Mouse (Mus musculus) midbrain, embryonic 12.5 days (tissue): Measurements from ENCODE around the gene Sorcs1. TPM values are rescaled to one million over a fixed set of nuclear protein-coding genes. Genes with fewer than 3 reads are reported as not detected.

Source experiments
- ATAC-seq: fragments of 200-750 bp; cut with Nextera tagmentation; 2 replicates; pipeline ENCODE4 v1.8.0; 2017; ENCODE audit warnings: low read depth, moderate TSS enrichment, moderate library complexity; ENCODE audit not compliant: low FRiP score
- H3K27ac ChIP-seq: fragments of 300-500 bp; sonication (generic); replicated peaks from 2 replicates; pipeline ENCODE4 v1.5.1; 2016; ENCODE audit warnings: mild to moderate bottlenecking
- H3K27me3 ChIP-seq: fragments of 300-500 bp; sonication (generic); 2 replicates; pipeline ENCODE4 v1.6.1; 2016; ENCODE audit warnings: mild to moderate bottlenecking
- H3K36me3 ChIP-seq: fragments of 300-500 bp; sonication (generic); 2 replicates; pipeline ENCODE4 v1.6.1; 2016
- H3K4me1 ChIP-seq: fragments of 300-500 bp; sonication (generic); 2 replicates; pipeline ENCODE4 v1.6.1; 2016
- H3K4me2 ChIP-seq: fragments of 300-500 bp; sonication (generic); replicated peaks from 2 replicates; pipeline ENCODE4 v1.6.1; 2016; ENCODE audit warnings: mild to moderate bottlenecking, moderate library complexity
- H3K4me3 ChIP-seq: fragments of 300-500 bp; sonication (generic); 2 replicates; pipeline ENCODE4 v1.5.1; 2016; ENCODE audit warnings: mild to moderate bottlenecking
- H3K9ac ChIP-seq: fragments of 300-500 bp; sonication (generic); replicated peaks from 2 replicates; pipeline ENCODE4 v1.6.1; 2016; ENCODE audit warnings: mild to moderate bottlenecking, moderate library complexity
- H3K9me3 ChIP-seq: fragments of 300-500 bp; sonication (generic); 2 replicates; pipeline ENCODE4 v1.6.1; 2016; ENCODE audit warnings: mild to moderate bottlenecking
- WGBS: fragments of 180-500 bp; shearing (Covaris S2); methylation state at CpG from one replicate; pipeline ENCODE4 v1.1.7; 2016; 5-methylcytosine and 5-hydroxymethylcytosine counted together
- polyA plus RNA-seq: library from polyadenylated mRNA; unstranded; fragments of >200 nt; fragmentation: Nextera tagmentation; extraction: Ambion mirVana; gene quantifications from 2 replicates; pipeline ENCODE4 v1.2.1, GENCODE M21; 2016

Sorcs1 gene
- polyA plus RNA-seq, 1 experiment from 2014 or later = 6.2 TPM

GRCm38 (mm10) chr19:50486345-50486744 lies 192.1 kb downstream of the Sorcs1 start:
- Histone ChIP-seq H3K4me2 (no peak overlapping the region), H3K9ac (no peak overlapping the region), H3K27ac (no peak overlapping the region), H3K4me1 (peaks cover 18% of the 10 kb centered on the region), H3K36me3 (no peaks in the 10 kb centered on the region), H3K4me3 (no peak overlapping the region), H3K9me3 (no peaks in the 10 kb centered on the region), H3K27me3 (peaks cover 11% of the 10 kb centered on the region)
- 85% methylated on average over 5 of the region's 5 CpGs for WGBS
- ATAC-seq = no peak

DNA sequence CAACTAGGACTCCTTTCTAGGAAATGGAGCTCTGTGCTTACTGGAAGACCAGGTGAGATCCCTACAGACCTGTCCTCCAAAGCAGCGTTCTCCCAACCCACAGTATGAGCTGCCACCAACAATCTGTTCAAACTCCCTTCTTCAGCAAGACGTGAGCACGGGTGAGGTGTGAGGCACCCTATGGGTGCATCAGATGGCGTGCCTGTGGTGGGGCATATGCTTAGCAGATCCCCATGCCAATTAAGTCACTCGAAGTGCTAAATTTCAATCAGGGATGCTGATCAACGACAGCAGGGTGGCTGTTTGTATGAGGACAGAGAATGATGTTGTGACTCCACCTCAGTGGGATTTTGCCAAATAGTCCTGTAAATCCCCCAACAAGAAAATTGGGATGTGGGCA lies 201.7 kb downstream of the Sorcs1 start:
- no peak overlapping the region for H3K27ac ChIP-seq
- no peak overlapping the region for H3K4me2 ChIP-seq
- no peaks in the 10 kb centered on the region for H3K36me3 ChIP-seq
- H3K4me3 ChIP-seq = no peak overlapping the region
- H3K4me1 ChIP-seq = no peaks in the 10 kb centered on the region
- no peaks in the 10 kb centered on the region for H3K9me3 ChIP-seq
- ATAC-seq = no peak
- 89% methylated on average over 6 of the region's 6 CpGs for WGBS
- no peak overlapping the region for H3K9ac ChIP-seq
- peaks cover 5% of the 10 kb centered on the region; the same call in 1 of the 2 replicates for H3K27me3 ChIP-seq

DNA sequence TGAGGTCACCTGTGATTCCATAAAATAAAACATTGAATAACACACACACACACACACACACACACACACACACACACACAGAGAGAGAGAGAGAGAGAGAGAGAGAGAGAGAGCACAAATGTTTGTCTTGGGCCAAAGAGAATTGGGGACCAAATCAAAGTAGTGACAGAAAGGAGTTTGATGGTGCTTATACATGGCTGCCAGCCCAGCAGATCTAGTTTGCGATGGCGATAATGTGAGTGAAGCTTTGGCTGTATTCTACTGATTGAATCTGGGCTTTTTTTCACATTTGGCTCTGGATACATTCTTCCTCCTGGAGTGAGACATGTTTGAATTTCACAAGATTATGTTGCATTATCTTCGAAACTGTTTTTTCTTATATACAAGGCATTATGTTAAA lies 209.9 kb downstream of the Sorcs1 start:
- H3K9me3 ChIP-seq = no peaks in the 10 kb centered on the region
- no peaks in the 10 kb centered on the region for H3K36me3 ChIP-seq
- no peaks in the 10 kb centered on the region for H3K4me1 ChIP-seq
- no peak overlapping the region for H3K4me3 ChIP-seq
- WGBS = 91% methylated on average over 3 of the region's 3 CpGs
- H3K4me2 ChIP-seq = no peak overlapping the region
- no peak overlapping the region for H3K27ac ChIP-seq
- no peak overlapping the region for H3K9ac ChIP-seq
- no peak for ATAC-seq
- H3K27me3 ChIP-seq = 0 out of 2 replicates have a peak, but pooled peaks cover 5% of the 10 kb centered on the region

GRCm38 (mm10) chr19:50464811-50465210 lies 213.6 kb downstream of the Sorcs1 start:
- 83% methylated on average over 6 of the region's 6 CpGs for WGBS
- no peak for ATAC-seq
- Histone ChIP-seq H3K4me3 (no peak overlapping the region), H3K4me2 (no peak overlapping the region), H3K36me3 (no peaks in the 10 kb centered on the region), H3K27ac (no peak overlapping the region), H3K27me3 (no peaks in the 10 kb centered on the region), H3K9ac (no peak overlapping the region), H3K9me3 (no peaks in the 10 kb centered on the region), H3K4me1 (no peaks in the 10 kb centered on the region)

GRCm38 (mm10) chr19:50458581-50458980 lies 219.9 kb downstream of the Sorcs1 start:
- peaks cover 12% of the 10 kb centered on the region; the same call in 1 of the 2 replicates for H3K4me1 ChIP-seq
- H3K27ac ChIP-seq = no peak overlapping the region
- H3K4me3 ChIP-seq = no peak overlapping the region
- H3K4me2 ChIP-seq = no peak overlapping the region
- H3K9ac ChIP-seq = no peak overlapping the region
- no peaks in the 10 kb centered on the region for H3K36me3 ChIP-seq
- 92% methylated on average over 5 of the region's 5 CpGs for WGBS
- no peaks in the 10 kb centered on the region for H3K27me3 ChIP-seq
- ATAC-seq = no peak
- no peaks in the 10 kb centered on the region for H3K9me3 ChIP-seq

GRCm38 (mm10) chr19:50457275-50457892 lies 221.1 kb downstream of the Sorcs1 start:
- no peak overlapping the region for H3K4me2 ChIP-seq
- no peaks in the 10 kb centered on the region for H3K9me3 ChIP-seq
- WGBS = 51% methylated on average over 5 of the region's 5 CpGs
- H3K4me1 ChIP-seq = peaks cover 12% of the 10 kb centered on the region; the same call in 1 of the 2 replicates
- no peak overlapping the region for H3K9ac ChIP-seq
- H3K27me3 ChIP-seq = no peaks in the 10 kb centered on the region
- 0 out of 2 replicates have a peak overlapping the region, but pooled peaks have one; percentile 10 for H3K27ac ChIP-seq
- no peaks in the 10 kb centered on the region for H3K36me3 ChIP-seq
- no peak overlapping the region for H3K4me3 ChIP-seq
- peak; percentile 81 for ATAC-seq

GRCm38 (mm10) chr19:50441099-50441498 lies 237.3 kb downstream of the Sorcs1 start:
- peak overlapping the region; percentile 60; the same call in 1 of the 2 replicates for H3K27ac ChIP-seq
- 3% methylated on average over 4 of the region's 4 CpGs for WGBS
- peak overlapping the region; percentile 51 for H3K4me2 ChIP-seq

GRCm38 (mm10) chr19:50440246-50440910 lies 238.1 kb downstream of the Sorcs1 start:
- peak; percentile 88 for ATAC-seq
- Histone ChIP-seq H3K9ac (no peak overlapping the region), H3K4me1 (peaks cover 35% of the 10 kb centered on the region), H3K27ac (peak overlapping the region; percentile 60), H3K4me2 (peak overlapping the region; percentile 51), H3K9me3 (no peaks in the 10 kb centered on the region), H3K36me3 (no peaks in the 10 kb centered on the region), H3K27me3 (peaks cover 3% of the 10 kb centered on the region), H3K4me3 (peak overlapping the region; percentile 17; the same call in 1 of the 2 replicates)
- 1% methylated on average over 11 of the region's 11 CpGs for WGBS

More at GRCm38 (mm10) chr19:50441099-50441498, 237.3 kb downstream of the Sorcs1 start:
- Histone ChIP-seq H3K4me3 (no peak overlapping the region), H3K4me1 (peaks cover 35% of the 10 kb centered on the region), H3K36me3 (no peaks in the 10 kb centered on the region), H3K9me3 (no peaks in the 10 kb centered on the region), H3K27me3 (peaks cover 3% of the 10 kb centered on the region), H3K9ac (no peak overlapping the region)
- peak; percentile 21; the same call in 1 of the 2 replicates for ATAC-seq

- Histone ChIP-seq H3K4me3 (no peak overlapping the region), H3K27ac (peak overlapping the region; percentile 60), H3K36me3 (no peaks in the 10 kb centered on the region), H3K27me3 (peaks cover 3% of the 10 kb centered on the region), H3K4me2 (peak overlapping the region; percentile 51), H3K9me3 (no peaks in the 10 kb centered on the region), H3K9ac (no peak overlapping the region), H3K4me1 (peaks cover 35% of the 10 kb centered on the region)
- ATAC-seq = 0 out of 2 replicates have a peak, but pooled peaks have one; percentile 16
- WGBS = 4% methylated on average over 3 of the region's 3 CpGs
Measured at GRCm38 (mm10) chr19:50439464-50439881, 239.0 kb downstream of the Sorcs1 start.

- no peak overlapping the region for H3K4me2 ChIP-seq
- no peak overlapping the region for H3K27ac ChIP-seq
- peaks cover 14% of the 10 kb centered on the region for H3K4me1 ChIP-seq
- no peak for ATAC-seq
- H3K36me3 ChIP-seq = no peaks in the 10 kb centered on the region
- H3K9me3 ChIP-seq = no peaks in the 10 kb centered on the region
- 71% methylated on average over 1 of the region's 1 CpGs for WGBS
- no peak overlapping the region for H3K9ac ChIP-seq
- H3K4me3 ChIP-seq = no peak overlapping the region
- no peaks in the 10 kb centered on the region for H3K27me3 ChIP-seq
Measured at GRCm38 (mm10) chr19:50422928-50423327, 255.5 kb downstream of the Sorcs1 start.

GRCm38 (mm10) chr19:50418962-50419720 lies 259.3 kb downstream of the Sorcs1 start:
- no peak for ATAC-seq
- Histone ChIP-seq H3K9me3 (no peaks in the 10 kb centered on the region), H3K27me3 (no peaks in the 10 kb centered on the region), H3K9ac (no peak overlapping the region), H3K4me3 (no peak overlapping the region), H3K4me2 (no peak overlapping the region), H3K4me1 (peaks cover 10% of the 10 kb centered on the region), H3K36me3 (no peaks in the 10 kb centered on the region), H3K27ac (no peak overlapping the region)
- WGBS = 50% methylated on average over 14 of the region's 14 CpGs

DNA sequence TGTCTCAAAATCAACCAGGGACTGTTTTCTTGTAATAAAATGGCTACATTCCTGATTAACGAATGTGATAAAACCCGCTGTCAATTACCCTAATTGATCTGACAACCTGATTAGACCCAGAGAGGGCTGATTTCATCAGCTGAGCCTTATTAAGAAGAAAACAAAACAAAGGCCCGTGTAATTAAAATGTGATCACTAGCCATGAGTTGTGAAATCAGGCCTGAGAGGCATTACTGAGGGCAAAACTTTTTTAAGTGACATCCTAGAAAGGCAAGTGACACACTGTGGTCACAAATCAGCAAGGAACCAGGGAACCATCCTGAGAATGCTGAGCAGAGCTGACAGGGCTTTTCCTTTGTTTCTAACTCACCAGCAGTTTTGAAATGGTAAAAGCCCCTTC lies 267.9 kb downstream of the Sorcs1 start:
- no peaks in the 10 kb centered on the region for H3K27me3 ChIP-seq
- ATAC-seq = no peak
- no peak overlapping the region for H3K4me2 ChIP-seq
- no peak overlapping the region for H3K4me3 ChIP-seq
- no peak overlapping the region for H3K9ac ChIP-seq
- no peaks in the 10 kb centered on the region for H3K9me3 ChIP-seq
- WGBS = 82% methylated on average over 3 of the region's 3 CpGs
- no peak overlapping the region for H3K27ac ChIP-seq
- no peaks in the 10 kb centered on the region for H3K4me1 ChIP-seq
- H3K36me3 ChIP-seq = no peaks in the 10 kb centered on the region
